Mouse (Mus musculus): Measurements from ENCODE around the gene Cenpx.

DNA sequence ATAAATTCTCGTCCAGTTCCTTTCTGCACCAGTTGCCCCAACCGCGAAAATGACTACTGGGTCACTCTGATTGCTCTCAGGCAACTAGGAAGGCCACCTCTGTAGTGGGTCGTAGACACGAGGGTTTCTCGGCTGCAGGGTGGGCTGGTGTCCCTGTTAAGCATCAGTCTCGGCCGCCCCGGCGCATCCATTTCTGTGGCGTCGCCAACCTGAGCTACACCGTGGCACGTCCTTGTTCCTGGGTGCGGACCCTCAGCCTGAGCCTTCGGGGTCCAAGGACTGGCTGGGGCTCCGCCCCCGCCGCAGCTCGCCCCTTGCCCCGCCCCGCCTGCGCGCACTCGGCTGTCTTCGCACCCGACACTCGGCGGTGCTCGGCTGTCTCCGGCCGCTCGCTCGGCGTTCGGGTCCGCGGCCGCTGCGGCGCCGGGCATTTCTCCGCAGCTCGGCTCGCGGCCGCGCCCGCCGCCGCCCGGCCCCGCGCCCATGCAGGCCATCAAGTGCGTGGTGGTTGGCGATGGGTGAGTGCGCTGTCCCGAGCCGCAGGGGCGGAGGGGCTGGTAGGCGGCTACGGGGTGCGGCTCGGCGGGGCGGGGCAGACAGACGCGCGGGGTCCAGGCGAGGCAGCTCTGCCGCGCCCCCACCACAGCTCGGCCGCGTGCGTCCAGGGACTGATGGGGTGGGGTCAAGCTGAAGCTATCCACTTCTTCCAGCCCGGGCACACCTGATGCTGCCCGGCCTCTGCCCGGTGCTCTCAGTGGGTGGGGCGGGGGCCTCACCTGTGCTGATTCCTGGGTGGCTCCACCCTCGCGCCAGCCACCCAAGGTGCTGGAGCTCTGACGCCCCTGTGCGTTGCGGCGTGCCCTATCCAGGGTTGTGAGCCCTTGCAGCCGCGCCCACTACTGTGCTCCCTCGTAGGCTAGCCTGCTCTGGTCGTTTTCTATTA lies 7.9 kb upstream of the Cenpx start, which contains the start of gene Rac3:
- no peak for TF ChIP-seq CTCF (IDR thresholded peaks at IDR 0.05; ENCODE audit: low read depth)
- no peak for TF ChIP-seq EP300 (IDR thresholded peaks at IDR 0.05; ENCODE audit: low read depth)
